Mouse (Mus musculus) bone marrow, adult 2 months (tissue): ENCODE data around the gene Tanc1.

Experiments
- CTCF ChIP-seq: fragments of 200-500 bp; IDR thresholded peaks from 2 replicates; pipeline ENCODE4 v1.5.1; 2011; ENCODE audit warnings: low read length, control low read depth; ENCODE audit not compliant: control insufficient read depth, insufficient read depth
- POLR2A ChIP-seq: fragments of 200-500 bp; IDR thresholded peaks from 2 replicates; pipeline ENCODE4 v1.6.1; 2011; ENCODE audit warnings: low read depth, mild to moderate bottlenecking, control low read depth, low read length, borderline replicate concordance; ENCODE audit not compliant: control insufficient read depth

GRCm38 (mm10) chr2:59889699-59890098 lies 277.9 kb downstream of the Tanc1 start:
- TF ChIP-seq POLR2A (no peak), CTCF (no peak)
